Mouse (Mus musculus) embryo, embryonic 10 days (tissue): Measurements from ENCODE around the gene Sp9.

Source experiments
- DNase-seq: peaks from one replicate; pipeline ENCODE4 v3.0.0-alpha.2; 2015; ENCODE audit warnings: low spot score

Sp9 gene

DNA sequence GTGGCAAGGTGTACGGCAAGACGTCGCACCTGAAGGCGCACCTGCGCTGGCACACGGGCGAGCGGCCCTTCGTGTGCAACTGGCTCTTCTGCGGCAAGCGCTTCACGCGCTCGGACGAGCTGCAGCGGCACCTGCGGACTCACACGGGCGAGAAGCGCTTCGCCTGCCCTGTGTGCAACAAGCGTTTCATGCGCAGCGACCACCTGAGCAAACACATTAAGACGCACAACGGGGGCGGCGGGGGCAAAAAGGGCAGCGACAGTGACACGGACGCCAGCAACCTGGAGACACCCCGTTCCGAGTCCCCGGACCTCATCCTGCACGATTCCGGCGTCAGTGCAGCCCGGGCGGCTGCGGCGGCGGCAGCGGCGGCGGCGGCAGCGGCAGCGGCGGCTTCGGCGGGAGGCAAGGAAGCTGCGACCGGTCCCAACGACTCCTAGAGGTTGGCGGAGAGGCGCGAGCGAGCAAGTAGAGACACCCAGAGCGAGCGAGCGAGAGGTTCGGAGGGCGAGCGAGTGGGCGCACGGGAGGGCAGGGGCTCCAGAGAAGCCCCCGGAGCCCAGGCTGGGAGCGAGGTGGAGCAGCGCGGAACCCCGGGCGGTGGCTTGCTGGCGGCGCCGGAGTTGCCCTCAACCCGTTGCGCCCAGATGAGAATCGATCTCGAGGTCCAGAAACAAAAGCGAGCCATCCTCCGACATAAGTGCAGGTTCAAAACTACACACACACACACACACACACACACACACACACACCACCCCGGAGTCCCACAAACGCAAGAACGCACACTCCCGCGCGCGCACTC is 2.6 kb downstream of the Sp9 start:
- DNase-seq: peak; percentile 57

DNA sequence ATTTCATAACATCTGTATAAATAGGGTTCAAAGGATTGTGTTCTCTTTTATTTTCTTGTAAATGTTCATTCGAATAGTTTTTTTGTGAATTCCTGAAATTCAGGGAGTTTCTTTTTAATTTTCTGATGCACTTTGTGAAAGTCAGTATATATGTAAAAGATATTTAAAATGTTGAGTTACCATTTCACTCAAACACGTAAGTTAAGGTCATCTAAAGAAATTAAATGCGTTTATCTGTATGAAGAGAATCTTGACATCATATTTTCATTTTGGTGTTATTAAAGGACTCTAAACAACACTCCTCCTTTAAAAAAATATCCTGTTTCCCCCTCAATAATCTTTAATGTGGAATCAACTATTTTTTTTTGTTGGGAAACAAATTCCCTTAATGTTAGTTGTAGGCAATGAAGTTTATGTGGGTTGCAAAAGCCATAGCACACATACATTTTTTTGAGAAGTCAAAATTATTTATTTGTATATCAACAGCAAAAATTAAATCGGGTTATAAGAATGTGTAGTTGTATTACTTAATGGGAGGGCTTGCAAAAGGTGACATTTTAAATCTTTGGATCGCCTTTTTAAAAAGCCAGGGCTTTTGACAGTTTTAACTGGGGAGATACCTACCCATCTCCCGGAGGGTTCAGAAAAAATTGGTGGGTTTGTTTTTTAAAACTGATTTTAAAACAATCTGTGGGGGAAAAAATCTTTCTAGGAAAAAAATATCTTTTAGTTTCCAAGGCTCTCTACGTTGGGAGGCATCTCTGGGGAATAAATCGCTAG is 3.7 kb downstream of the Sp9 start:
- DNase-seq: no peak

DNA sequence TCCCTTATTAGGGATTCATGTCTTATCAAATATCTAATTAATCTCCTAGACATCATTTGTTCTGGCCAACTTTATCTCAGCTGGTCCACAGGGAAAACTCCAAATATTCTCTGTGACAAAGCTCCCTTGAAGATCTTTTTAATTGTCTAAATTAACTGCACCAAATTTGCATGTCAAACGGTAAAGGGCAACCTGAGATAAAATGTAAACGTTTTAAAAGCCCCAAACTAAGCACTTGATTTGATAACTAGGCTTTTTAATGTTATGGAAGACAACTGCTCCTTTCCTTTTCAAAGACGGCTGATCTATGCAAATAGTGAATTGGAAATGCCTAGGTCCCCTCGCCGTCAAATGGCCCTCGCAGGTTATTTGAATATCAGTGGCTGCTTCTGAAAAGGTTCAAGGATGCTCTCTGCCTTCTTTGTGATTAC is 4.4 kb downstream of the Sp9 start:
- DNase-seq: peak; percentile 55

- peak; percentile 59 for DNase-seq
These were observed 5.4 kb downstream of the Sp9 start for GRCm38 (mm10) chr2:73277021-73277708.

DNA sequence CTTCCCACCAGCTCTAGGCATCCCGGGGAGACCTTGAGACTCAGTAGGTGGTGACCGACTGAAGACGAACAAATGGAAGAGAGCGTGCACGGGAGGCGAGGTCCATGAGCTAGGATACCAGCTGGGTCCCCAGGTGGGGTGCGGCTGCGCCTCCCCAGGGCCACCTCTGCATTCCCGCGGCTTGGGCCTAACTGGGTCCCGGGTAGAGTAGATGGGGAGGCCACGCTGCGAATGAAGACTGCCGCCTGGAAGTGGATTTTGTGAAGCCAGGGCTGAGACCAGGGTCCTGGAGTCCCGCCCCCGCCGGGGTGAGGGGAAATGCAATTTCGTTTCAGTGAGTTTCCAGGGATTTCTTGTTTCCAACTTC is 6.0 kb downstream of the Sp9 start:
- DNase-seq: no peak

- peak; percentile 92 for DNase-seq
These were observed 6.6 kb downstream of the Sp9 start for GRCm38 (mm10) chr2:73278131-73278854.

DNA sequence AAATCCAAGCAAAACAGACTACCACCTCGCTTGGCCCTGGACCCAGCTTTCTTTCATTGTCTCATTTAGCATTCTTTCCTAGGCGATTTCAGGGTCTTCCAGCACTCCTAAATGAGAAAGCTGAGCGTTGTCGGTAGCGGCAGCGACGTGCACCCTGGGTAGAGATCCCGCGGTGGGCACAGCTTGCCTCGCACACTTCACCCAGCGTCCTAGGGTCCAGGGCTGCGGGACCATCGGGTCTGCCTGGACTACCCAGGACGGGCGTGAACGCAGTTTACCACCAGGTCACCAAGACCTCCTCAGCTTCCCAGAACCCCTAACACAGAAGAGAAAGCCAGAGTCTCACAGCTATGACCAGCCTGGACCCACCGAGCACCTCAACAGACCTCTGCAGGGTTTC is 7.1 kb downstream of the Sp9 start:
- DNase-seq: peak; percentile 56

- DNase-seq: peak; percentile 49
These were observed 7.7 kb downstream of the Sp9 start for GRCm38 (mm10) chr2:73279271-73280038.

GRCm38 (mm10) chr2:73280356-73281047 is 8.8 kb downstream of the Sp9 start:
- DNase-seq: no peak

- no peak for DNase-seq
These were observed 9.4 kb downstream of the Sp9 start for GRCm38 (mm10) chr2:73281048-73281661.

- peak; percentile 69 for DNase-seq
These were observed 10.0 kb downstream of the Sp9 start for GRCm38 (mm10) chr2:73281707-73282106.

DNA sequence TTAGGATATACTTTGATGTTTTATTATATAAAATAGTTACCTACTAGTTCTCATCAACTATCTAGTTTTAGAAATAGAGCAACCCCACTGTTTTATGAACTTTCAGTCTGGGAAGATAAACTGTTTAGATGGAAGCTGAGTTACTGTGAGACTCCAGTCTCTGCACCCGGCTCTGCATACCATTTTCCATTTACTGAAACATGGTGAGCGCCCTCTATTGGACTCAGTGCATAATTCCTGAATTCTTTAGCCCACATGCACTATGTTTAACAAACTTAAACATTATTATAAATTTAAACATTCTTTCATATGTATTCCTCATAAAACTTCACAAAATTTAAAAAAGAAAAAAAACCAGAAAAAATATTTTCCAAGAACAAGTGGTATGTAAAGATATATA is 13.9 kb downstream of the Sp9 start:
- peak; percentile 81 for DNase-seq

DNA sequence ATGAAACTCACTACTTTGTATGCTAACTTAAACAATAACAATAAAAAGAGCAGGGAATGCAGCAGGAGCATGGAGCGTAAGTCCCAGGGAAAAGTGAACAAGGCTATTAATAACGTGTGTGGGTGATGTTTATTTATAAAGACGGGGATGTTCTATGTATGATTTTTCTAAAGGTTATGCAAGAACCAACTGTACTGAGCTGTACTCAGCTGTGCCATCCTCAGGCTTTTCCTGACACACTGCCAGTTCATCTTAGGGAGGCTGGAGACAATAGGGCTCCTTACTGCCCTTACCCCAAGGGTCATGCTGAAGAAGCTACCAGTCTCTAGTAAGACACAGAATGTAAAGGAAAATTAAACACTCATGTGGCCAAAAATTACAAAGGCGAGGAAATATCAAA is 19.4 kb downstream of the Sp9 start:
- DNase-seq: no peak

DNA sequence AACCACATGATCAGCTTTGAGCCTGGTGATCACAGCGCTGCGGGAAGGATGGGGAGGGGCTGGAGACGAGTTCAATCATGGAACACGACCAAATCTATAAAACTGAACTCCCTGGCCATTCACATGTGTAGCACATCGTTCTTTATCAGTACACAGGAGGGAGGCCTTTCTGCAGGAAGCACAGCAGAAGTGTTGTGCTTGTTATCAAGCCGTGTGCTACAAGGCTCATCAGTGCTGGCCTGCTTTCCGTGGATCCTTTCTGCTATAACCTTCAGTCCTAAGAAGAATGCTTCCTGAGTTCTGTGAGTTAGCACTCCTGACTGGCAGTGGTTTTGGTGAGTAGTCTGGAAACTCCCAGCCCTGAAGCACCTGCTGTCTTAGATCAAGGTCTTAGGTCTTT is 23.3 kb downstream of the Sp9 start:
- no peak for DNase-seq

DNA sequence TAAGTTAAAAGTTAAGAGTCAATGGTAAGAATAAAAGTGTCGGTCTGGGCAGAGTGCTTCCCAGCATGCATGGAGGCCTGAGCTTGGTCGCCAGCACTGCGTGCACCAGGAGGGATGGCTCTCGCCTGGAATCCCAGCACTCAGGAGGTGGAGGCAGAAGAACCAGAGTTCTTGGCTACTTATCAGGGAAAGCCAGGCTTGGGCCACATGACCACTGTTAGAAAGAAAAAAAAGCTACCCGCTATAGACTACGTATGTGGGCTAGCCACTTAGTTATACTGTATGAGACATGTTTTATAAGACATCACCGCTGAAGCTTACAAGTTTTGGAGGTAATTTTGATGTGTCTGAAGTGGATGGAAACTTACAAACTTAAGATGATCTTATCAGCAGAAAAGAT is 26.4 kb downstream of the Sp9 start:
- no peak for DNase-seq

- DNase-seq: no peak
These were observed 27.1 kb downstream of the Sp9 start for GRCm38 (mm10) chr2:73298841-73299240.

- DNase-seq: no peak
These were observed 30.3 kb downstream of the Sp9 start for GRCm38 (mm10) chr2:73301979-73302378.

DNA sequence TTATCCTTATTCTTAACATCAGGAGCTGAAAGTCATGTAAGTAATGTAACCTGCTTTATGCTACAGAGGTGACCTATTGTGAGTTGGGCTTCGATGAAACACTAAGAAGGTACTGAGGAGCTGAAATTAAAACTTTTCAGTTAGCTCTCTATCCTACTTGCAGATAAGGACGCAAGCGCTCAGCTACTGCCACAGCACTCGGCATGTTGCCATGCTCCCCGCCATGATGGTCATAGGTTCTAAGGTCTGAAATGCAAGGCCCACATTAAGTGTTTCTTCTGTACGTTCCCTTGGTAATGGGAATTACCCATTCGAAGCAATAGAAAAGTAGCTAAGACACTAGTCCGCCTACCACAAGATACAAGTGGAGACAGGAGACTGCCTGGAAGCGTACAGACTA is 31.0 kb downstream of the Sp9 start:
- DNase-seq: no peak

DNA sequence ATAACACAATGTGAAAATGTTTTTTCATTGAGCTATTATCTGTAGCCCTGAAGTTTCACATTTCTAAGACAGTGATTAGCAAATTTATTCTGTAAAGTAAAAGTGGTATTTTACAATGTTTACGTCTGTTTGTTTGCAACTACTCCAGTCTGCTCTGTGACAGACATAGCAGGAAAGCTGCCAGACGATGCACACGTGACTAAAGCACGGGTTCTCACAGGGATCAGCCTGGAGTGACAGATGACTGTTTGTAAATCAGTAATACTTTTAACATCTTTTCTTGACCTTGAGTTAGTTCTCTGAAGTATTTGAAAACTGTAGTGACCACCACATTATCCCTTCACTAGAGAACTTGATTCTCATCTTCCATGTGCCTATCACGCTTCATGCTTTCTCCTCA is 32.8 kb downstream of the Sp9 start:
- DNase-seq: no peak

DNA sequence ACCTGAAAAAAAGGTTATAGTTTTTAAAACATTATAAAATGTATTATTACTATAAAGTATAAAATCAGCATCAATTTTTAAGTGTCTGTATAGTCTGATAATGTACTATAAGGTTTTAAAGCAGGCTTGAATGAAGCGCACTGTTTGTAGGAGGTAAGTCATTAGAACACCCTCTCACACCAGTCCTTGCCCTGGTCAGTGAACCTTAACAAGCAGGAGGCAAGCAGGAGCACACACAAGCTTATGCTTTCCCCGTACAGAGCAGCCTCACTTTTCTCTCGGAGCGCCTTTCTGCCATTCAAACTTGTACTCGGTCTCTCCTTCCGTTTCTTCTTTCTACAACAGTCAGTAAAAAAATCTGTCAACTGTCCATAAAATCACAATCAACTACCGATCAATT is 34.3 kb downstream of the Sp9 start:
- no peak for DNase-seq
